Mouse (Mus musculus) lung, postnatal 0 days (tissue): ENCODE results near the gene Hyal2.

ENCODE experiments used
- CTCF ChIP-seq: IDR thresholded peaks from 2 replicates; pipeline ENCODE4 v1.5.1; 2016; ENCODE audit warnings: antibody characterized with exemption, mild to moderate bottlenecking
- EP300 ChIP-seq: IDR thresholded peaks from 2 replicates; pipeline ENCODE4 v1.6.1; 2016; ENCODE audit warnings: antibody characterized with exemption, mild to moderate bottlenecking, control low read depth

DNA sequence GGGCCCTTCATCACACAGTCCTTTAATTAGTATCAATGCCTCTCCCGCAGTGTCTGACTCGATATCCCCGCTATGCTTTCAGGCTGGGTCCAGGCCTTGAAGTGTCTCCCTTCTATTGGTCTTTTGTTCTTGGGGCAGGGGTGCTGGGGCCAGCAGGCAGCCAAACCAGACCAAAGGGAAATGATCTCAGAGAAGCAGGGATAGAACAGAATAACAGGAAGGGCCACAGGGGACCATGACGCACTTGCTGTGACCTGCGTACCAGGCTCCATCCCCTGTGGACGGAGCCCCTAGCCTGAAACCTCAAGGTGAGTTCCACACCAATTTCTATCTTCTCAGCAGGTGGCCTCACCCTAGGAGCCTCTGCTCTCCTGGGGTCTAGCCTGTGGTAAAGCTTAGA, 50.4 kb downstream of the Hyal2 start:
- peak; percentile 35; the same call in 1 of the 2 replicates for TF ChIP-seq EP300
- no peak for TF ChIP-seq CTCF
